In the genomic region with DNA sequence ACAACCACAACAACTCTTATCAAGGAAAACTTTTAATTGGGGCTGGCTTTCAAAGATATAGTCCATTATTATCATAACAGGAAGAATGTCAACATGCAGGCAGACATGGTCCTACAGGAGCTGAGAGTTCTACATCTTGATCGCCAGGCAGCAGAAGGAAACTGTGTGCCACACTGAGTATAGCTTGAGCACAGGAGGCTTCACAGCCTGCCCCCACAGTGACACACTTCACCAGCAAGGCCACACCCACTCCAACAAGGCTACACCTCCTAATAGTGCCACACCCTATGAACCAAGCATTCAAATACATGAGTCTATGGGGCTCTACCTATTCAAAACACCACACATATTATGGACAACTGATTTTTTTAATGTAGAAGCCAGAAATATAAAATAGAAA, we compare ENCODE assay signal across 32 mouse cellular contexts. TPM values are rescaled to one million over a fixed set of nuclear protein-coding genes. Genes with fewer than 3 reads are reported as not detected.
DNase-seq lines count a peak whose midpoint lies in the region; ATAC-seq and TF ChIP-seq lines count a peak whose summit lies in the region.
"Had no signal": no experiment of that assay in that cellular context is flagged by ENCODE, and none has a peak within 500 bp of the region (broad histone marks: within the 10 kb centered on the region; RNA-seq: fewer than 3 reads in every experiment).

No protein-coding gene starts in this region.

- H3K27ac ChIP-seq in liver, embryonic 16.5 days (ENCODE audit: low read length), result no peak overlapping the region
- H3K27ac ChIP-seq in liver, postnatal 0 days (ENCODE audit: low read depth), result no peak overlapping the region
- H3K27ac ChIP-seq: embryonic facial prominence, embryonic 10.5 days; embryonic facial prominence, embryonic 13.5 days; forebrain, embryonic 10.5 days; forebrain, embryonic 13.5 days; gastrocnemius, adult 2 months; heart, embryonic 15.5 days; hindbrain, embryonic 10.5 days; hindbrain, embryonic 13.5 days; hindbrain, postnatal 0 days had no signal

- H3K27me3 ChIP-seq in liver, embryonic 16.5 days (ENCODE audit: control insufficient read depth, insufficient read depth, low read depth, low read length), result no peaks in the 10 kb centered on the region
- H3K27me3 ChIP-seq in liver, postnatal 0 days (ENCODE audit: insufficient read depth, low read length), result no peaks in the 10 kb centered on the region
- H3K27me3 ChIP-seq in splenic B cell, adult 2 months (ENCODE audit: control insufficient read depth, insufficient read depth, low read length, poor library complexity, severe bottlenecking), result no peaks in the 10 kb centered on the region
- H3K27me3 ChIP-seq: embryonic facial prominence, embryonic 13.5 days; forebrain, embryonic 13.5 days; heart, embryonic 12.5 days; heart, embryonic 15.5 days; hindbrain, embryonic 13.5 days had no signal

- WGBS in liver, embryonic 16.5 days (ENCODE audit: insufficient replicate concordance), result 59% methylated on average over 1 of the region's 1 CpGs
- WGBS in liver, postnatal 0 days (ENCODE audit: insufficient replicate concordance), result 71% methylated on average over 1 of the region's 1 CpGs

- H3K4me3 ChIP-seq in liver, embryonic 16.5 days (ENCODE audit: low read depth, low read length), result no peak overlapping the region
- H3K4me3 ChIP-seq in liver, postnatal 0 days (ENCODE audit: low read depth, low read length), result no peak overlapping the region
- H3K4me3 ChIP-seq: embryonic facial prominence, embryonic 10.5 days; embryonic facial prominence, embryonic 13.5 days; erythroblast, embryonic 14.5 days; forebrain, embryonic 10.5 days; forebrain, embryonic 13.5 days; gastrocnemius, adult 2 months; heart, embryonic 12.5 days; heart, embryonic 15.5 days; hindbrain, embryonic 10.5 days; hindbrain, embryonic 13.5 days had no signal

- 0 out of 2 replicates have a peak, but pooled peaks have one; percentile 39 for ATAC-seq in liver, embryonic 16.5 days (ENCODE audit: low read depth)
- ATAC-seq in liver, postnatal 0 days, result no peak
- ATAC-seq in erythroid progenitor cell, adult 5-6 weeks (replicated peaks; ENCODE audit: low FRiP score, poor library complexity, severe bottlenecking), result peak; percentile 54
- ATAC-seq: CD4-positive, CD25-positive, alpha-beta regulatory T cell, adult 4 months; forebrain, embryonic 13.5 days; forebrain, embryonic 16.5 days; hindbrain, postnatal 0 days; inflammation-experienced regulatory T-cells, adult 6 months had no signal

- no peaks in the 10 kb centered on the region for H3K36me3 ChIP-seq in liver, embryonic 16.5 days (ENCODE audit: control insufficient read depth, insufficient read depth)
- H3K36me3 ChIP-seq in liver, postnatal 0 days (replicated peaks; ENCODE audit: insufficient read depth, low read length), result no peaks in the 10 kb centered on the region
- H3K36me3 ChIP-seq in splenic B cell, adult 2 months (ENCODE audit: control insufficient read depth, insufficient read depth, low read length, poor library complexity, severe bottlenecking), result no peaks in the 10 kb centered on the region
- H3K36me3 ChIP-seq: heart, embryonic 15.5 days had no signal

- no peak for DNase-seq in liver, postnatal 0 days
- peak; percentile 17 for DNase-seq in R1 (ENCODE audit: low read depth, low spot score)
- peak; percentile 6 for DNase-seq in splenic B cell, adult 2 months (ENCODE audit: low read depth, low spot score)
- no peak for DNase-seq in layer of hippocampus, adult 9-10 months (ENCODE audit: low spot score)
- DNase-seq in Muller cell, postnatal 12 days (ENCODE audit: inconsistent ontology term), result no peak
- DNase-seq in frontal cortex, postnatal 14 days (ENCODE audit: low spot score in 2 of 2), result no peak
- DNase-seq: adrenal gland, postnatal 10 days; cerebellum, adult 11-12 months; cerebellum, adult 8-10 months; cerebellum, postnatal 10 days; cerebellum, postnatal 36 days; embryo, embryonic 11 days; gastrocnemius, adult 2 months; gastrocnemius, postnatal 14 days; heart, adult 18-20 months; heart, postnatal 10 days; heart, postnatal 36 days had no signal

- TF ChIP-seq CTCF in liver, postnatal 0 days (IDR thresholded peaks at IDR 0.05; ENCODE audit: low read depth), result no peak

- no peak overlapping the region for H3K9ac ChIP-seq in liver, embryonic 16.5 days (ENCODE audit: low read depth, low read length)
- no peak overlapping the region for H3K9ac ChIP-seq in liver, postnatal 0 days (replicated peaks)
- H3K9ac ChIP-seq: embryonic facial prominence, embryonic 13.5 days; forebrain, embryonic 13.5 days; heart, embryonic 12.5 days; heart, embryonic 15.5 days; hindbrain, embryonic 13.5 days had no signal

- H3K4me2 ChIP-seq in liver, embryonic 16.5 days (ENCODE audit: low read depth, low read length), result no peak overlapping the region
- H3K4me2 ChIP-seq in liver, postnatal 0 days (ENCODE audit: low read depth, low read length), result no peak overlapping the region
- H3K4me2 ChIP-seq: embryonic facial prominence, embryonic 13.5 days; forebrain, embryonic 13.5 days; heart, embryonic 12.5 days; heart, embryonic 15.5 days; hindbrain, embryonic 13.5 days had no signal

- H3K4me1 ChIP-seq in liver, embryonic 16.5 days (ENCODE audit: control insufficient read depth, low read depth, low read length), result peaks cover 4% of the 10 kb centered on the region
- H3K4me1 ChIP-seq in liver, postnatal 0 days (ENCODE audit: insufficient read depth), result no peaks in the 10 kb centered on the region

- H3K9me3 ChIP-seq in liver, embryonic 16.5 days (replicated peaks; ENCODE audit: control insufficient read depth, low read length), result no peaks in the 10 kb centered on the region
- peaks cover 4% of the 10 kb centered on the region for H3K9me3 ChIP-seq in liver, postnatal 0 days (ENCODE audit: low read length)

- TF ChIP-seq EP300 in liver, postnatal 0 days (IDR thresholded peaks at IDR 0.05; ENCODE audit: low read depth), result no peak

RNA-seq across cellular contexts. Expression of gene Zfp81, which starts 5.7 kb away (rescaled TPM):
- polyA plus RNA-seq in liver, embryonic 16.5 days (2015; fragmentation: Nextera tagmentation; extraction: Ambion mirVana), result 2.1 and 2.3 TPM in 2 replicates
- 1.1 and 1.9 TPM in 2 replicates for polyA plus RNA-seq in liver, postnatal 0 days (2015; fragmentation: Nextera tagmentation; extraction: Ambion mirVana)
- total RNA-seq in erythroid progenitor cell, adult 5-6 weeks (2015; ENCODE audit: low replicate concordance), result 3.2 and 4.6 TPM in 2 replicates
- 2.8 and 4.8 TPM in 2 replicates for total RNA-seq in erythroid progenitor cell, adult 5-6 weeks (2017; ENCODE audit: low replicate concordance)

RNA-seq across cellular contexts. Expression of gene Zfp101, which starts 41.5 kb away (rescaled TPM):
- 6.0 and 6.8 TPM in 2 replicates for polyA plus RNA-seq in liver, embryonic 16.5 days (2015; fragmentation: Nextera tagmentation; extraction: Ambion mirVana)
- 3.2 and 5.2 TPM in 2 replicates for polyA plus RNA-seq in liver, postnatal 0 days (2015; fragmentation: Nextera tagmentation; extraction: Ambion mirVana)
- 30.6 and 50.3 TPM in 2 replicates for total RNA-seq in erythroid progenitor cell, adult 5-6 weeks (2015; ENCODE audit: low replicate concordance)
- total RNA-seq in erythroid progenitor cell, adult 5-6 weeks (2017; ENCODE audit: low replicate concordance), result 26.9 and 141 TPM in 2 replicates

Comparison
In these comparisons a context has a peak if more than half of its experiments do, and no peak if none do; other contexts are left out.
1. DNase-seq: peak in R1 (single experiment) and splenic B cell, adult 2 months (single experiment); none in liver, postnatal 0 days (single experiment), layer of hippocampus, adult 9-10 months (single experiment), Muller cell, postnatal 12 days (single experiment) and frontal cortex, postnatal 14 days (0 of 2).